Mouse (Mus musculus) midbrain, embryonic 14.5 days (tissue): ENCODE data around the gene Dock8. TPM values are rescaled to one million over a fixed set of nuclear protein-coding genes. Genes with fewer than 3 reads are reported as not detected.

Experiments used
- ATAC-seq: fragments of 200-750 bp; cut with Nextera tagmentation; 2 replicates; pipeline ENCODE4 v1.8.0; 2017; ENCODE audit warnings: moderate number of reproducible peaks, moderate library complexity; ENCODE audit not compliant: low FRiP score, low TSS enrichment
- DNase-seq: peaks from one replicate; pipeline ENCODE4 v3.0.0-alpha.2; 2015
- H3K27ac ChIP-seq: fragments of 300-500 bp; sonication (generic); replicated peaks from 2 replicates; pipeline ENCODE4 v1.5.1; 2014; ENCODE audit warnings: mild to moderate bottlenecking, low read depth, low read length, moderate library complexity
- H3K27me3 ChIP-seq: fragments of 300-500 bp; sonication (generic); 2 replicates; pipeline ENCODE4 v1.6.1; 2014; ENCODE audit warnings: low read length, control low read depth, mixed read lengths; ENCODE audit not compliant: control insufficient read depth, insufficient read depth
- H3K36me3 ChIP-seq: fragments of 300-500 bp; sonication (generic); 2 replicates; pipeline ENCODE4 v1.6.1; 2014; ENCODE audit warnings: low read length, control low read depth; ENCODE audit not compliant: control insufficient read depth, insufficient read depth
- H3K4me1 ChIP-seq: fragments of 300-500 bp; sonication (generic); 2 replicates; pipeline ENCODE4 v1.6.1; 2014; ENCODE audit warnings: mild to moderate bottlenecking, antibody characterized with exemption, low read length, control low read depth; ENCODE audit not compliant: control insufficient read depth, insufficient read depth
- H3K4me2 ChIP-seq: fragments of 300-500 bp; sonication (generic); 2 replicates; pipeline ENCODE4 v1.6.1; 2014; ENCODE audit warnings: mild to moderate bottlenecking, low read length, moderate library complexity
- H3K4me3 ChIP-seq: fragments of 300-500 bp; sonication (generic); replicated peaks from 2 replicates; pipeline ENCODE4 v1.5.1; 2014; ENCODE audit warnings: low read depth, low read length
- H3K9ac ChIP-seq: fragments of 300-500 bp; sonication (generic); replicated peaks from 2 replicates; pipeline ENCODE4 v1.6.1; 2014; ENCODE audit warnings: mild to moderate bottlenecking, low read length, moderate library complexity
- H3K9me3 ChIP-seq: fragments of 300-500 bp; sonication (generic); 2 replicates; pipeline ENCODE4 v1.6.1; 2016; ENCODE audit warnings: low read length, control low read depth, mixed read lengths; ENCODE audit not compliant: control insufficient read depth
- WGBS: fragments of 180-500 bp; shearing (Covaris S2); extraction: QIAGEN DNeasy Blood & Tissue Kit; methylation state at CpG from one replicate; pipeline ENCODE4 v1.1.7; 2014; 5-methylcytosine and 5-hydroxymethylcytosine counted together
- polyA plus RNA-seq: library from polyadenylated mRNA; unstranded; fragments of >200 nt; fragmentation: Nextera tagmentation; extraction: Ambion mirVana; gene quantifications from 2 replicates; pipeline ENCODE4 v1.2.1, GENCODE M21; 2014

The Dock8 gene
- polyA plus RNA-seq, 1 experiment from 2014 or later = 0.41 TPM

GRCm38 (mm10) chr19:25078130-25078529 is 78.8 kb downstream of the Dock8 start:
- no peak overlapping the region for H3K4me3 ChIP-seq
- no peaks in the 10 kb centered on the region for H3K36me3 ChIP-seq
- DNase-seq (no peak), ATAC-seq (no peak)
- WGBS = 89% methylated on average over 8 of the region's 8 CpGs
- H3K4me1 ChIP-seq = no peaks in the 10 kb centered on the region
- H3K27me3 ChIP-seq = no peaks in the 10 kb centered on the region
- H3K9ac ChIP-seq = no peak overlapping the region
- H3K4me2 ChIP-seq = no peak overlapping the region
- H3K9me3 ChIP-seq = no peaks in the 10 kb centered on the region
- no peak overlapping the region for H3K27ac ChIP-seq

- Histone ChIP-seq H3K27me3 (no peaks in the 10 kb centered on the region), H3K36me3 (no peaks in the 10 kb centered on the region), H3K4me1 (no peaks in the 10 kb centered on the region), H3K9me3 (no peaks in the 10 kb centered on the region), H3K9ac (no peak overlapping the region), H3K4me3 (no peak overlapping the region), H3K4me2 (no peak overlapping the region), H3K27ac (no peak overlapping the region)
- ATAC-seq = no peak
- DNase-seq = no peak
- WGBS = 89% methylated on average over 5 of the region's 5 CpGs
Measured at GRCm38 (mm10) chr19:25080166-25080565, 80.8 kb downstream of the Dock8 start.

GRCm38 (mm10) chr19:25082839-25083238 is 83.5 kb downstream of the Dock8 start:
- Histone ChIP-seq H3K27ac (no peak overlapping the region), H3K27me3 (no peaks in the 10 kb centered on the region), H3K4me1 (no peaks in the 10 kb centered on the region), H3K4me2 (no peak overlapping the region), H3K36me3 (no peaks in the 10 kb centered on the region), H3K4me3 (no peak overlapping the region), H3K9ac (no peak overlapping the region), H3K9me3 (no peaks in the 10 kb centered on the region)
- DNase-seq (no peak), ATAC-seq (no peak)
- WGBS = 92% methylated on average over 2 of the region's 2 CpGs

- no peak overlapping the region for H3K4me3 ChIP-seq
- no peak overlapping the region for H3K27ac ChIP-seq
- H3K4me1 ChIP-seq = no peaks in the 10 kb centered on the region
- ATAC-seq (no peak), DNase-seq (no peak)
- 77% methylated on average over 7 of the region's 7 CpGs for WGBS
- H3K9me3 ChIP-seq = no peaks in the 10 kb centered on the region
- H3K4me2 ChIP-seq = no peak overlapping the region
- no peaks in the 10 kb centered on the region for H3K36me3 ChIP-seq
- H3K27me3 ChIP-seq = no peaks in the 10 kb centered on the region
- H3K9ac ChIP-seq = no peak overlapping the region
Measured at GRCm38 (mm10) chr19:25087181-25087580, 87.8 kb downstream of the Dock8 start.

GRCm38 (mm10) chr19:25089746-25090145 is 90.4 kb downstream of the Dock8 start:
- H3K4me2 ChIP-seq = no peak overlapping the region
- no peaks in the 10 kb centered on the region for H3K36me3 ChIP-seq
- H3K4me3 ChIP-seq = no peak overlapping the region
- no peaks in the 10 kb centered on the region for H3K27me3 ChIP-seq
- ATAC-seq (no peak), DNase-seq (no peak)
- no peak overlapping the region for H3K9ac ChIP-seq
- no peak overlapping the region for H3K27ac ChIP-seq
- WGBS = 93% methylated on average over 7 of the region's 7 CpGs
- H3K9me3 ChIP-seq = no peaks in the 10 kb centered on the region
- H3K4me1 ChIP-seq = no peaks in the 10 kb centered on the region

- Histone ChIP-seq H3K9me3 (no peaks in the 10 kb centered on the region), H3K4me3 (no peak overlapping the region), H3K36me3 (no peaks in the 10 kb centered on the region), H3K4me1 (no peaks in the 10 kb centered on the region), H3K27me3 (no peaks in the 10 kb centered on the region), H3K9ac (no peak overlapping the region), H3K4me2 (no peak overlapping the region), H3K27ac (no peak overlapping the region)
- no peak for ATAC-seq
- no peak for DNase-seq
- WGBS = 65% methylated on average over 3 of the region's 3 CpGs
Measured at GRCm38 (mm10) chr19:25095135-25095534, 95.8 kb downstream of the Dock8 start.

- 86% methylated on average over 9 of the region's 9 CpGs for WGBS
- no peak for DNase-seq
- Histone ChIP-seq H3K27me3 (no peaks in the 10 kb centered on the region), H3K4me3 (no peak overlapping the region), H3K4me1 (no peaks in the 10 kb centered on the region), H3K27ac (no peak overlapping the region), H3K9me3 (no peaks in the 10 kb centered on the region), H3K9ac (no peak overlapping the region), H3K36me3 (no peaks in the 10 kb centered on the region), H3K4me2 (no peak overlapping the region)
- no peak for ATAC-seq
Measured at GRCm38 (mm10) chr19:25096316-25096715, 97.0 kb downstream of the Dock8 start.

GRCm38 (mm10) chr19:25096986-25097385 is 97.7 kb downstream of the Dock8 start:
- DNase-seq = no peak
- WGBS = 85% methylated on average over 4 of the region's 4 CpGs
- Histone ChIP-seq H3K9me3 (no peaks in the 10 kb centered on the region), H3K4me1 (no peaks in the 10 kb centered on the region), H3K4me2 (no peak overlapping the region), H3K9ac (no peak overlapping the region), H3K27ac (no peak overlapping the region), H3K36me3 (no peaks in the 10 kb centered on the region), H3K27me3 (no peaks in the 10 kb centered on the region), H3K4me3 (no peak overlapping the region)
- ATAC-seq = no peak

- H3K36me3 ChIP-seq = no peaks in the 10 kb centered on the region
- no peaks in the 10 kb centered on the region for H3K4me1 ChIP-seq
- H3K9me3 ChIP-seq = no peaks in the 10 kb centered on the region
- H3K4me2 ChIP-seq = no peak overlapping the region
- no peaks in the 10 kb centered on the region for H3K27me3 ChIP-seq
- H3K27ac ChIP-seq = no peak overlapping the region
- no peak overlapping the region for H3K9ac ChIP-seq
- no peak for ATAC-seq
- 67% methylated on average over 7 of the region's 7 CpGs for WGBS
- H3K4me3 ChIP-seq = no peak overlapping the region
- DNase-seq = no peak
Measured at GRCm38 (mm10) chr19:25097506-25097905, 98.2 kb downstream of the Dock8 start.
